Mouse (Mus musculus) CD8-positive naive resting alpha-beta T cell, adult 2 months (primary cell): ENCODE data around the gene Dpp6.

Experiments used
- DNase-seq, 2 experiments: peaks; one replicate each; pipeline ENCODE4 v3.0.0; 2022; ENCODE audit warnings: low read depth in 2 of 2, low spot score in 2 of 2

Dpp6 gene

GRCm38 (mm10) chr5:27052441-27052840 lies 235.4 kb downstream of the Dpp6 start:
- DNase-seq, result no peak

- no peak for DNase-seq
Observed at GRCm38 (mm10) chr5:27056436-27056835, 239.4 kb downstream of the Dpp6 start.

GRCm38 (mm10) chr5:27060114-27060513 lies 243.1 kb downstream of the Dpp6 start:
- DNase-seq, result no peak

- no peak for DNase-seq
Observed at GRCm38 (mm10) chr5:27063871-27064270, 246.9 kb downstream of the Dpp6 start.

- DNase-seq, result no peak
Observed at GRCm38 (mm10) chr5:27066837-27067236, 249.8 kb downstream of the Dpp6 start.

- no peak for DNase-seq
Observed at GRCm38 (mm10) chr5:27075131-27075591, 258.2 kb downstream of the Dpp6 start.

- no peak for DNase-seq
Observed at GRCm38 (mm10) chr5:27076046-27076445, 259.0 kb downstream of the Dpp6 start.

GRCm38 (mm10) chr5:27077821-27078220 lies 260.8 kb downstream of the Dpp6 start:
- DNase-seq, result no peak

GRCm38 (mm10) chr5:27081275-27081674 lies 264.3 kb downstream of the Dpp6 start:
- no peak for DNase-seq

- no peak for DNase-seq
Observed at GRCm38 (mm10) chr5:27083762-27084161, 266.8 kb downstream of the Dpp6 start.

GRCm38 (mm10) chr5:27108221-27108620 lies 291.2 kb downstream of the Dpp6 start:
- DNase-seq, result no peak

- DNase-seq, result no peak
Observed at GRCm38 (mm10) chr5:27122479-27122878, 305.5 kb downstream of the Dpp6 start.

GRCm38 (mm10) chr5:27122944-27123343 lies 305.9 kb downstream of the Dpp6 start:
- DNase-seq, result no peak

GRCm38 (mm10) chr5:27126034-27126433 lies 309.0 kb downstream of the Dpp6 start:
- no peak for DNase-seq

- DNase-seq, result no peak
Observed at GRCm38 (mm10) chr5:27133196-27133595, 316.2 kb downstream of the Dpp6 start.

GRCm38 (mm10) chr5:27134436-27135005 lies 317.5 kb downstream of the Dpp6 start:
- no peak for DNase-seq

- DNase-seq, result no peak
Observed at GRCm38 (mm10) chr5:27147397-27147945, 330.5 kb downstream of the Dpp6 start.

- DNase-seq, result no peak
Observed at GRCm38 (mm10) chr5:27151017-27151416, 334.0 kb downstream of the Dpp6 start.

- no peak for DNase-seq
Observed at GRCm38 (mm10) chr5:27155671-27156070, 338.7 kb downstream of the Dpp6 start.

- no peak for DNase-seq
Observed at GRCm38 (mm10) chr5:27156366-27156765, 339.4 kb downstream of the Dpp6 start.

- no peak for DNase-seq
Observed at GRCm38 (mm10) chr5:27161122-27161645, 344.2 kb downstream of the Dpp6 start.

GRCm38 (mm10) chr5:27168550-27168949 lies 351.5 kb downstream of the Dpp6 start:
- no peak for DNase-seq

GRCm38 (mm10) chr5:27184963-27185362 lies 368.0 kb downstream of the Dpp6 start:
- DNase-seq, result no peak
